Mouse (Mus musculus): ENCODE measurements around the gene Pknox2. TPM values are rescaled to one million over a fixed set of nuclear protein-coding genes. Genes with fewer than 3 reads are reported as not detected.

The Pknox2 gene
- polyA plus RNA-seq, 1 experiment from 2014 or later = 0.18 TPM

DNA sequence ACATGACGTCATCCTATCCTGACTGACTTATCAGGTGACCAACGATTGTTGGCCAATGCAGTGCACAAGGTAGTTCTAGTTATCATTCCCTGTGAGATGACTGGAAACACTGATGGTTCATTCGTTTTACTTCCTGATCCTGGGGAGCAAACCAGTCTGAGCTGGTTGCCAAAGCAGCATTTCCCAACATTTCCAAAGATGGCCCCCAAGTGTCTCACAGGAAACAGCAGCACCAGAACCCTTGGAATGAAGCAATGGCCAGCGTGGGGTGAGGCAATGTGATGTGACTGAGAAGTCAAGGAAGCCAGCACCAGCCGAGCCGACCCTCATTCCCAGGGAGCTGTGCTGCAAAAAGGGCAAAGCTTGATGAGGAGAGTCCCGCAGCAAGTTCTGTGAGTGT is 13.7 kb downstream of the Pknox2 start:
- no peak overlapping the region for H3K27ac ChIP-seq (ENCODE audit: low read depth)
- no peaks in the 10 kb centered on the region for H3K9me3 ChIP-seq (ENCODE audit: low read length)
- no peak overlapping the region for H3K9ac ChIP-seq (replicated peaks)
- WGBS (ENCODE audit: insufficient replicate concordance) = 66% methylated on average over 7 of the region's 7 CpGs
- H3K36me3 ChIP-seq (replicated peaks; ENCODE audit: insufficient read depth, low read length) = no peaks in the 10 kb centered on the region
- no peak overlapping the region for H3K4me2 ChIP-seq (ENCODE audit: low read depth, low read length)
- H3K4me1 ChIP-seq (ENCODE audit: insufficient read depth) = no peaks in the 10 kb centered on the region
- DNase-seq = peak; percentile 36
- no peak overlapping the region for H3K4me3 ChIP-seq (ENCODE audit: low read depth, low read length)
- TF ChIP-seq CTCF (IDR thresholded peaks at IDR 0.05; ENCODE audit: low read depth) (no peak), EP300 (IDR thresholded peaks at IDR 0.05; ENCODE audit: low read depth) (no peak)
- no peaks in the 10 kb centered on the region for H3K27me3 ChIP-seq (ENCODE audit: insufficient read depth, low read length)
- peak; percentile 15; the same call in 1 of the 2 replicates for ATAC-seq

- H3K36me3 ChIP-seq (replicated peaks; ENCODE audit: insufficient read depth, low read length) = no peaks in the 10 kb centered on the region
- TF ChIP-seq EP300 (IDR thresholded peaks at IDR 0.05; ENCODE audit: low read depth) = no peak
- no peak for TF ChIP-seq CTCF (IDR thresholded peaks at IDR 0.05; ENCODE audit: low read depth)
- no peak for ATAC-seq
- no peak overlapping the region for H3K27ac ChIP-seq (ENCODE audit: low read depth)
- no peaks in the 10 kb centered on the region for H3K4me1 ChIP-seq (ENCODE audit: insufficient read depth)
- no peak for DNase-seq
- WGBS (ENCODE audit: insufficient replicate concordance) = 71% methylated on average over 6 of the region's 6 CpGs
- H3K9ac ChIP-seq (replicated peaks) = no peak overlapping the region
- H3K4me3 ChIP-seq (ENCODE audit: low read depth, low read length) = no peak overlapping the region
- no peaks in the 10 kb centered on the region for H3K27me3 ChIP-seq (ENCODE audit: insufficient read depth, low read length)
- H3K4me2 ChIP-seq (ENCODE audit: low read depth, low read length) = no peak overlapping the region
- no peaks in the 10 kb centered on the region for H3K9me3 ChIP-seq (ENCODE audit: low read length)
Measured at GRCm38 (mm10) chr9:37129046-37129445, 18.2 kb downstream of the Pknox2 start.

- Histone ChIP-seq H3K4me2 (ENCODE audit: low read depth, low read length) (no peak overlapping the region), H3K36me3 (replicated peaks; ENCODE audit: insufficient read depth, low read length) (no peaks in the 10 kb centered on the region), H3K4me1 (ENCODE audit: insufficient read depth) (no peaks in the 10 kb centered on the region), H3K9ac (replicated peaks) (no peak overlapping the region), H3K27me3 (ENCODE audit: insufficient read depth, low read length) (no peaks in the 10 kb centered on the region), H3K9me3 (ENCODE audit: low read length) (no peaks in the 10 kb centered on the region), H3K27ac (ENCODE audit: low read depth) (no peak overlapping the region), H3K4me3 (ENCODE audit: low read depth, low read length) (no peak overlapping the region)
- DNase-seq (no peak), ATAC-seq (no peak)
- 87% methylated on average over 2 of the region's 2 CpGs for WGBS (ENCODE audit: insufficient replicate concordance)
- TF ChIP-seq EP300 (IDR thresholded peaks at IDR 0.05; ENCODE audit: low read depth) (no peak), CTCF (IDR thresholded peaks at IDR 0.05; ENCODE audit: low read depth) (no peak)
Measured at GRCm38 (mm10) chr9:37126197-37126596, 21.0 kb downstream of the Pknox2 start.

- no peak for ATAC-seq
Measured at GRCm38 (mm10) chr9:37124696-37125480, 22.3 kb downstream of the Pknox2 start.

DNA sequence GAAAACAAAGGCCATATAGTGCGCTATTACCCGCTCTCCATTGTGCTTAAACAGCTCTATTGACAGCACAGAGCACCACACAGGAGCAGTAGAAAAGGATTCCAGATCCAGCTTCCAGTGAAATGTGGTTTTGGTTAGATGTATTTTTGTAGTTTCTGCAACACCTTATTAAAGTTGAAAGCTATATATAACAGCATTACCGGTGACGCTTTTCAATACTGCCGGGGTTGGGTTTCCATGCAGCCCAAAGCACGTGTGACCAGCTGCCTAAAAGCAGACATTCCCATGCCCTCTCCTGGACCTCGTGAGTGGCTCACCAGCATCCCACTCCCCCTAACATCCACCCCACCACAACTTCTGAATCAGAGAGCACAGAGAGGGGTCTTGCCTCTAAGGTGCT is 23.8 kb downstream of the Pknox2 start:
- Histone ChIP-seq H3K9ac (replicated peaks) (no peak overlapping the region), H3K36me3 (replicated peaks; ENCODE audit: insufficient read depth, low read length) (no peaks in the 10 kb centered on the region), H3K4me2 (ENCODE audit: low read depth, low read length) (no peak overlapping the region), H3K4me1 (ENCODE audit: insufficient read depth) (no peaks in the 10 kb centered on the region), H3K9me3 (ENCODE audit: low read length) (no peaks in the 10 kb centered on the region), H3K4me3 (ENCODE audit: low read depth, low read length) (no peak overlapping the region), H3K27me3 (ENCODE audit: insufficient read depth, low read length) (no peaks in the 10 kb centered on the region), H3K27ac (ENCODE audit: low read depth) (no peak overlapping the region)
- no peak for DNase-seq
- TF ChIP-seq CTCF (IDR thresholded peaks at IDR 0.05; ENCODE audit: low read depth) (no peak), EP300 (IDR thresholded peaks at IDR 0.05; ENCODE audit: low read depth) (no peak)
- 76% methylated on average over 7 of the region's 7 CpGs for WGBS (ENCODE audit: insufficient replicate concordance)
- no peak for ATAC-seq

More at GRCm38 (mm10) chr9:37124696-37125480, 22.3 kb downstream of the Pknox2 start:
- TF ChIP-seq CTCF (IDR thresholded peaks at IDR 0.05; ENCODE audit: low read depth) (peak; percentile 33), EP300 (IDR thresholded peaks at IDR 0.05; ENCODE audit: low read depth) (no peak)
- Histone ChIP-seq H3K36me3 (replicated peaks; ENCODE audit: insufficient read depth, low read length) (no peaks in the 10 kb centered on the region), H3K4me3 (ENCODE audit: low read depth, low read length) (no peak overlapping the region), H3K4me1 (ENCODE audit: insufficient read depth) (no peaks in the 10 kb centered on the region), H3K27me3 (ENCODE audit: insufficient read depth, low read length) (no peaks in the 10 kb centered on the region), H3K9me3 (ENCODE audit: low read length) (no peaks in the 10 kb centered on the region), H3K4me2 (ENCODE audit: low read depth, low read length) (no peak overlapping the region), H3K9ac (replicated peaks) (no peak overlapping the region), H3K27ac (ENCODE audit: low read depth) (no peak overlapping the region)
- no peak for DNase-seq
- 81% methylated on average over 8 of the region's 8 CpGs for WGBS (ENCODE audit: insufficient replicate concordance)

- Histone ChIP-seq H3K36me3 (replicated peaks; ENCODE audit: insufficient read depth, low read length) (no peaks in the 10 kb centered on the region), H3K9me3 (ENCODE audit: low read length) (no peaks in the 10 kb centered on the region), H3K4me2 (ENCODE audit: low read depth, low read length) (no peak overlapping the region), H3K27ac (ENCODE audit: low read depth) (no peak overlapping the region), H3K4me3 (ENCODE audit: low read depth, low read length) (no peak overlapping the region), H3K27me3 (ENCODE audit: insufficient read depth, low read length) (no peaks in the 10 kb centered on the region), H3K4me1 (ENCODE audit: insufficient read depth) (no peaks in the 10 kb centered on the region), H3K9ac (replicated peaks) (no peak overlapping the region)
- TF ChIP-seq EP300 (IDR thresholded peaks at IDR 0.05; ENCODE audit: low read depth) (no peak), CTCF (IDR thresholded peaks at IDR 0.05; ENCODE audit: low read depth) (no peak)
- ATAC-seq (no peak), DNase-seq (no peak)
- WGBS (ENCODE audit: insufficient replicate concordance) = 67% methylated on average over 6 of the region's 6 CpGs
Measured at GRCm38 (mm10) chr9:37122971-37123370, 24.2 kb downstream of the Pknox2 start.

Measured in liver, postnatal 0 days (tissue).